Mouse (Mus musculus) brain, embryonic 18.5 days (tissue): ENCODE data around the gene Lce3f.

Source experiments
- DNase-seq: peaks from one replicate; pipeline ENCODE4 v3.0.0-alpha.2; 2012; ENCODE audit warnings: low read depth, low spot score

Gene Lce3f

GRCm38 (mm10) chr3:92991926-92992325 is at the start of gene Lce3f:
Lce3f (plus strand) TSS chr3:92992226.
- no peak for DNase-seq

GRCm38 (mm10) chr3:92944186-92944585 is 47.8 kb upstream of the Lce3f start, which contains the start of gene Lce3c:
Lce3c (plus strand) TSS chr3:92944486.
- DNase-seq, result no peak

DNA sequence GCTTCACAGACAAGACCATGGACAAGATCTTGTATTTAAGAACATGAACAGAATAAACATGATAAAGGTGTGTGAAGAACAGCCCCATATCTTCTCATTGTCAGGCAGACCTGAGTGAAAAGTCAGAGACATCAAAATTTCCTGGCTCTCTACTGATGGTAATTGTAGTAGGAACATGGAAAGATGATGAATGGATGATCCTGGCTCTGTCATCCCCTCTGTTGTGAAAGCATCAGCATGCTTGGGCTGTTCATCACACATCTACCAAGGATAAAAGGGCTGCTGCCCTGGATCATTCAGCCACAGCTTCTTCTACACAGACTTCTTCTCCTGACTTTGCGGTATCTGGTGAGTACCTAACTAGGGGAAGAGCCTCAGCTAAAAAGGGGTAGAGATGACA is 34.9 kb upstream of the Lce3f start, which contains the start of gene Lce3d:
Lce3d (plus strand) TSS at position 301 of the 400 bp plus-strand sequence.
- no peak for DNase-seq

GRCm38 (mm10) chr3:92966761-92967160 is 25.3 kb upstream of the Lce3f start, which contains the start of gene Lce3e:
Lce3e (plus strand) TSS chr3:92967061.
- DNase-seq, result no peak

GRCm38 (mm10) chr3:92978484-92978883 is 13.5 kb upstream of the Lce3f start:
- DNase-seq, result no peak

DNA sequence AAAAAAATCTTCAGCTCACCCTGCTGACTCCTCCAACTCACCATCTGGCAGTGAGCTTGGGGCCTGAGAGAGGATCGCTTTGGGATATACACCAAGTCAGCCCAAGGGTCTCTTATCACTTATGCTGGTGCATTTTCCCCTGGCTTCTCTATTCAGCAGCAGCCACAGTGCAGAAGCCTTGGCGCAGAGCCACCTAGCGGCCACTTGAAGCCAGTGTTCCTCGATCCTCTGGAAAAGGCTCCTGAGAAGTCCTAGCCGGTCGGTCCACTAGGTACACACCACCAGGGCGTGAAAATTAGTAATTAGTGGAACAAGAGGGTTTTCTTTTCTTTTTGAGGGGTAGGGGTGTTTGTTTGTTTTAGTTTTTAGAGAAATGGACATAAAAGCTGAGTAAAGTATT is 6.7 kb downstream of the Lce3f start:
- peak; percentile 6 for DNase-seq

DNA sequence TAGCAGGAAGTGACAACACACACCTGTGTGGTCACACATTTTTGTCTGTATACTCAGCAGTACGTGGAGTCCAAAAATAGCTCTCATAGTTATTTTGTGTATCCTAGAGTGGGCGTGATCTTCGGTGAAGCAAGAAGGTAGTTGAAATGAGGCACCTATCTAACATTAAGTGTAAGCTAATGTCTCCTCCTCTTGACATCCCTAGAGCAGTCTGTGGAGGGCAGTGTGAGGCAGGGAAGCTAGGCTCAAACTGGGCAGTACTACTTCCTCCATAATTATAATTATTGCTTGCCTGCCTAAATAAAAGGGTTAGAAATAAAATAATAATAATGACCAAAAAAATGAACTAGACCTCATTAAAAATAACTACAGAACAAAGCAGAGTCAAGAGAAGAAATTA is 8.6 kb downstream of the Lce3f start:
- DNase-seq, result no peak

GRCm38 (mm10) chr3:93002843-93003242 is 10.8 kb downstream of the Lce3f start:
- no peak for DNase-seq

DNA sequence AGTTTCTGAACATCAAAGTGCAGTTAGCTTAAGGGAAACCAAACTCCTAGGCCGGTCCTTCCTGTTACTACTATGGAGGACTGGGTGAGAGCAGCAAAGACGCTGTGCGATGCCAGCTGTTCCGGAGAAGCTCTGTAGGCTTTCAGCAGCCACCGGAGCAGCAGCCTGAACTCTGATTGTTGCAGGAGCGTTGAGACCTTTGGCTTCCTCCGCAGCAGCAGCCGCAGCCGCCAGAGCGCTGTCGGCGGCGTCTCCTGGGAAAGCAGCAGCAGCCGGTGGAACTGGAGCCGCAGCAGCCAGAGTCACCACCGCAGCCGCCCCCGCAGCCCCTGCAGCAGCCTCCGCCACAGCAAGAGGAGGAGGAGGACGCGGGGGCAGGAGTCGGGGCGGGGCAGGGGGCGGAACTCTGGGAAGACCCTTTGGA is 22.4 kb downstream of the Lce3f start:
- DNase-seq, result peak; percentile 6

DNA sequence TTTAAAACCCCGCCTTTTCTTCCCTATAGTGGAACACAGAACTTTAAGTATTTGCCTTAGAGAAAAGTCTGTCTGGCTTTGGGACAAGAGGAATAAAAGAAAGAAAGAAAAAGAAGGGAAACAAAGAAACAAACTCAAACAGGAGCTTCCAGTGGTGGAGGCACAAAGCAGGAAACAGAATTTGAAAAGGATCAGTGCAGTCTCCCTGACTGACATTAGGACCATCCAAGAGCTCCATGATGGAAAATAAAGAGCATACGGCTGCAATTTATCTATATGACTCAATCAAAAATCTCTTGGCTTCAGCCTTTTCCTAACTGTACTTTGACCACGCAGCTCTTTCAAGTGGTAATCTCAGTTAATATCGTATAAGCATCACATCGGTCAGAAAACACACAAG is 22.8 kb downstream of the Lce3f start:
- no peak for DNase-seq

DNA sequence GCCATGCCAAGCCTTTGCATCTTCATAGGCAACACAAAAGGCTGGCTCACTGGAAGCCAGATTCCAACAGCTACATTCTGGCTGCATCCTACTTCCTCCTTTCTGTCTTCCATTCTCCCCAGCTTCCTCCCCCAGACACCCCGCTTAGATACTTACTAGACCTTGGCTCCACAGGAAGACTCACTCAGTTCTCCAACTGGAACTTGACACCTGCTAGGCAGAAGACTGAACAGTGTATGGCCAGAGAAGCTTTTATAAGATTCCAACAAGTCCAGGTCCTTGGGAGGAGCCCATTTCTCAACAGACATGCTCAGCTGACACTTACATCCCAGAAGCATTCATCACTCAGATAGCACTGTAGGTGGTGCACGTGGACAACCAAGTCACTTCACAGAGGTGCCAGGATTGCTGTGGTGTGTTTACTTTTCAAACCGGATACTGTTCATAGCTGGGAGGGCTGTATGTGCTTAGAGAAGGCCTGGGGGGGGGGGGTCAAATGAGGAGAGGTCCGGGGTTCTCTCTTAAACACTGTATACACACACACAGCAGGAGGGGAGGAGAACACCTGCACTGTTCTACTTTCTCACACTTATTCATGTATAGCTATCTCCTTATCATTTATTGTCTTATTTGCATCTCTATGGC is 23.6 kb downstream of the Lce3f start, which contains the start of gene Crct1:
Crct1 (minus strand) TSS at position 228 of the 645 bp plus-strand sequence.
- DNase-seq, result no peak

DNA sequence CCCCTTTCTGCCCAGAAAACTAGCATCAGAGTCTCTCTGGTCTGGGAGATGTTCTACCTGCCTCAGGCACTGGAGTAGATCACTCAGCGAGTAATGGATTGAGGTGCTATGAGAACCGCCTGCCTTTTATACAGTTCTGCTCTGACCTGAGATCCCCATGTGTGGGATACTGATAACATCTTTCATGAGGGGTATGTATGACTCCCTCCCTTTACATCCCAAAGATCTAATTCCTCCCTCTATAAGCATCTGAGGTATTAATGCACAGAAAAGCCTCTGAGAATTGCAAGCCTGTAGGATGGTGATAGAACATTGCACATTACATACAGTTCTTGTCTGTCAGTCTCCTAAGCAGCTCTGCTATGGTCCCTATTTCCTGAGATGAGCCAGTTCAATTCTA is 26.9 kb downstream of the Lce3f start, which contains the start of gene Lce1m:
Lce1m (minus strand) TSS at position 101 of the 400 bp plus-strand sequence.
- no peak for DNase-seq

GRCm38 (mm10) chr3:93021171-93021570 is 29.1 kb downstream of the Lce3f start:
- DNase-seq, result no peak

DNA sequence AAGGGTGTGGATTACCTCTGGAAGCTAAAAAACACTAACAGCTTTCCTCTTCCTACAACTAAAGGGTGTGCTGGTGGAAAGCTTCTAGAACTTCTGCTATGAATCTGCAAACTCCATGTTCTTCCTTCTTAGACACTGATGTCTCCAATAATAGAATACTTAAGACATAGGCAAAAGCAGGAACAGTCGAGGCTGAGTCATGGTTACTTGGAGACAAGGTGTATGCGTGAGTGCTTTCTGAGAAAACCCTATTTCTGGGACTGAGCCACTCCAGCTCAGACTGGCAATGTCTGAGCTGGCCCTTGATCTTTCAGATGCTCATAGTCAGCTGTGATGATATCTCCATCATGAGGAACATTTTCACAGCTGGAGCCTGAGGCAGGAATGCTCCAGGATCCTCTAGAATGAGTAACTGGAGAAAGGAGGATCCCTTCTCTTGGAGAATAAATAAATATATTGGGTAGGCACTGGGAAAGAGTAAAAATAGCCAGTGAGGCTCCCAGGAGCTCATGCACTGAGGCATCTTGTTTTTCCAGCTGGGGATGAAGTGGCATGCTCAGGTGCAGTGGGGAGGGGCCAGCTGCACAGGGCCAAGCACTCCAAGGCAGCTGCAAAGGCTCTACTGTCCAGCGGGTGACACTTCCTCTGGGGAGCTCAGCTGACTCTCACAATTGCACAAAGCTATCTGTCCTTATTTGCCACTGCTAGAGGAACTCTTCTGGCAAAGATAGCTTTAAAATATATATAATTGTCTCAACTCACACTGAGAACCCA is 31.6 kb downstream of the Lce3f start:
- no peak for DNase-seq

DNA sequence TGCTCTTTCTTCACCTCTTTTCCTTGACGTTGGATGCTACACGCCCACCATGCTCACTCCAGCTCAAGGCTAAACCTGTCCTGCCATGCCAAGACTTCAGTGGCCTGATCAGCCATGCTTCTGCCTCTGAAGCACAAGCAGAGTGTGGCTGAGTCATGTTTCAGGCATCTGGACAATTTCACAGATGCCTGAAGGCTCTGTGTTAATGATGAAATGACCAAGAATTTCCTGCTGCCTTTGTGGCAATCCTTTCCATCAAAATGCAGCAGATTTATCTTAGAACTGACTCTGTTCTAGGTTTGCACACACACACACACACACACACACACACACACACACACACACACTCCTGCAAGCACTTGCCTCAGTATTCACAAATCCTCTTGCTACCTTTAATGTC is 33.5 kb downstream of the Lce3f start:
- no peak for DNase-seq

GRCm38 (mm10) chr3:93031450-93031849 is 39.4 kb downstream of the Lce3f start:
- peak; percentile 50 for DNase-seq
